Mouse (Mus musculus): ENCODE measurements around the gene Cfap54. TPM values are rescaled to one million over a fixed set of nuclear protein-coding genes. Genes with fewer than 3 reads are reported as not detected.

Cfap54 gene
- polyA plus RNA-seq, 1 experiment from 2014 or later, result 2.2 TPM

Other genes starting within 250 kb of the Cfap54 start
- 39.5 and 41.2 TPM in 2 replicates for gene Cdk17, start 79.3 kb upstream of the Cfap54 start, polyA plus RNA-seq (2015; fragmentation: Nextera tagmentation; extraction: Ambion mirVana)
- 8.6 and 10.1 TPM in 2 replicates for gene Elk3, start 229.5 kb upstream of the Cfap54 start, polyA plus RNA-seq (2015; fragmentation: Nextera tagmentation; extraction: Ambion mirVana)

Data from neural tube, embryonic 15.5 days (tissue).